Mouse (Mus musculus) lung, postnatal 36 days (tissue): ENCODE data around the gene Pnmt.

ENCODE experiments used
- DNase-seq: peaks from one replicate; pipeline ENCODE4 v3.0.0; 2022; ENCODE audit warnings: mixed read lengths

Gene Pnmt

GRCm38 (mm10) chr11:98384721-98385637 lies 1.3 kb upstream of the Pnmt start:
- DNase-seq, result peak; percentile 49

GRCm38 (mm10) chr11:98386596-98386995 lies 346 bp downstream of the Pnmt start:
- DNase-seq, result no peak

- DNase-seq, result no peak
Measured at GRCm38 (mm10) chr11:98387056-98387577, 867 bp downstream of the Pnmt start.

- peak; percentile 57 for DNase-seq
Measured at GRCm38 (mm10) chr11:98388282-98388681, 2.0 kb downstream of the Pnmt start.

GRCm38 (mm10) chr11:98389221-98389780 lies 3.1 kb downstream of the Pnmt start:
- DNase-seq, result peak; percentile 81

- DNase-seq, result no peak
Measured at GRCm38 (mm10) chr11:98390141-98390540, 3.9 kb downstream of the Pnmt start.

DNA sequence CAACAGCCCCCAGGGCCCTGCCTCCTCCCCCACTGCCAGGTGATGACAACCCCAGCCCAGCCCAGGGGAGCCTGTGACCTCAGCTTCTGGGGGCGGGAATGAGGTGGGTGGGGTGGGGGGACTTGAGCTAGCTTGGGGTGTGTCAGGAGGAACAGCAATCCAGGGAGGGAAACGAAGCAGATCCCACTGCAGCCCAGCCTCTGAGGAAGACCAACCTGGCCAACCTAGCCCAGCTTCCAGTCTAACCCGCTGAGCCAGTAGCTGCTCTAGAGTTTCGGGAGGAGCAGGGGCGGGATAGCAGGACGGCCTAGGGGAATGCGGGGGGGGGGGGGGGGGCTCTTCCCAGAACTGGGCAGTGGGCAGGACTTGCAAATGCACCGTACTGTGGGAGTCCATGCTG lies 5.8 kb downstream of the Pnmt start:
- no peak for DNase-seq

GRCm38 (mm10) chr11:98392645-98393044 lies 6.4 kb downstream of the Pnmt start:
- DNase-seq, result no peak

GRCm38 (mm10) chr11:98393317-98393716 lies 7.1 kb downstream of the Pnmt start:
- DNase-seq, result peak; percentile 68

GRCm38 (mm10) chr11:98394301-98394700 lies 8.1 kb downstream of the Pnmt start:
- no peak for DNase-seq

DNA sequence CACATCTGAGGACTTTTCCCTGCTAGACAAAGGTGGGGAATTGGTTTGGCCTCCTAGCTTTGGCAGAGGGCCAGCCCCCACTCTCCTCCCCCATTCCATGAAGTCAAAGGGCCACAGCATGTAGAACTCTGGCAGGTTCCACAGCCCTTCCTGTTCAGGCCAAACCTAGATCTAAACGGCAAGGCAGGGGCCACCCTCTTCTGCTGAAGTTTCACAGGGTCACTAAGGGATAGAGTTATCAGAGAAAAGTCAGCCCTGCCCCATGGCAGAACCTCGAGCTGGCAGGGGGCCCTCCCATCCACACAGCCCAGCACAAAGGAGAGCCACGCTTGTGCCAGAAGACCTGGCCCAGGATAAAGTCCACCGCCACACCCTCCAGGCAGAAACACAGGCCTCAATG lies 8.8 kb downstream of the Pnmt start:
- DNase-seq, result no peak

DNA sequence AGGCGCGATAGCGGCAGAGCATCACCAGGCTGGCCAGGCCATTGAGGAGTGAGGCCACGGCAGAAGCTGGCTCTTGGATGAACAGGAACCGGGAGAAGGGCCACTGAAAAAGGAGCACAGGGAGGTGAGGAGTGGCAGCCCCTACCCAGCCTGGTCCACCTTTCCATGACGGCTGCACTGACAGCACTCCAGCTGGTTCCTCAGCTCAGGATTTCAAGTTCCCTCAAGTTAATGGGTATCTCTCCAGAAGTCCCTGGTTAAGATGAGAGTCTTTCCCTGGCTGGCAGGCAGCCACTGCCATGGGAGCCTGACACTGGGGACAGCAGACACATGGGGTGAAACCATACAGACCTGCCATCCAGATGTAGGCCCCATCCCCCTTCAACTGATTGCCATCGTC lies 11.7 kb downstream of the Pnmt start:
- no peak for DNase-seq

DNA sequence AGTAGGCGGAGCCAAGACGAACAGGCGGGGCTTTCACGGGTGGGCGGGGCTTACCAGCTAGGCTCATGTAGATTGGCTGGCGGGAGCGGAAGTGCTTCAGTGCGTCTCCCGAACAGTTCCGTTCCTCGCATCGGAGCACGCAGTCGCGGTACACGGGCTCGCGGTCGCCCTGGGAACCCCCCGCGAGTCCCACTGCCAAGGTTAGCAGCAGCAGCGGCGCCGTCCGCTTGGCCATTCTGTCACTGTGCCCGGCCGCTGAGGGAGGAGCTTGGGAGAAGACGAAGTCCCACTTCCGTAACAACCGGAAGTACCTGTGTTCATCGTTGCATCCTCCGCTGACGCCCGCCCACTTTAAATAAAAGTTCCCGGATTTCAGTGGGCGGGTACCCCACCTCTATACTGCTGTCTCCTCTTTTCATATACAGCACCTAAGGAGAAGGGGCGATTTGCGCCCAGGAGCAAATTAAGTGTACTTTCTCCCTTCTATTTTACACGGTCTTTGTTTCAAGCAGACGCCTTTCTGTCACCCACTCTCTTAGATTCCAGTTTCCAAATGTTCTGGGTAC lies 14.0 kb downstream of the Pnmt start, which contains the start of gene Pgap3:
Gene Pgap3 (minus strand): TSS at position 330 of the 566 bp plus-strand sequence.
- peak; percentile 90 for DNase-seq

DNA sequence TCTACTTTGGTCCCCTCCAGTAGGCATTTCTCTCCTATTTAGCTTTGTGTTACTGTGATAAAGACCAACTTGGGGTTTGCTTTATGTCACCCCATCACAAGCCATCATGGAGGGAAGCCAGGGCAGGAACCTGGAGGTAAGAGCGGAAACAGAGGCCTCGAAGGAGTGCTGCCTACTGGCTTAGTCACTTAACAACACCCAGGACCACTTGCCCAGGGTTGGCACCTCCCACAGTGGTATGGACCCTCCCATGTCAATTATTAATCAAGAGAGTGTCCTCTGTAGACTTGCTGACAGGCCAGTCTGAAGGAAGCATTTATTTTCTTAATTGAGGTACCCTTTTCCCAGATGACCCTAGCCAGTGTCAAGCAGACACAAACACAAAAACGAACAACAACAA lies 14.6 kb downstream of the Pnmt start:
- no peak for DNase-seq

DNA sequence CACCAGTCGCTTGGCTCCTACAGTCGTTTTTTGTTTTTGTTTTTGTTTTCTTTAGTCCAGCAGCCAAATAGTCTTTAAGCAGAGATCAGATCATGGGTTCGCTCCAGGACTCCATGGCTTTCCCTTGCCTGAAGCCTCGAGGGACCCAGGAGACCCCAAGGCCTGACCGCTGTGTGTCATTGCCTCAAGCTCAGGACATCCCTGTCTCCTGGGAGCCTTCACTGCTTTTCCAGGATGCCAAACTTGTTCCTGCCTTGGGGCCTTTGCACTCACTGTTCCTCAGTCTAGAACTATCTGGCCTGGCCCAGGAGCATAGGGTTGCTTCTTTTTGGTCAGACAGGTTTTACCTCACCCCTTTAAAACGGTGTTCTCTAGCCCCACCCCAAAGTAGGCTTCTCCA lies 20.4 kb downstream of the Pnmt start:
- no peak for DNase-seq

DNA sequence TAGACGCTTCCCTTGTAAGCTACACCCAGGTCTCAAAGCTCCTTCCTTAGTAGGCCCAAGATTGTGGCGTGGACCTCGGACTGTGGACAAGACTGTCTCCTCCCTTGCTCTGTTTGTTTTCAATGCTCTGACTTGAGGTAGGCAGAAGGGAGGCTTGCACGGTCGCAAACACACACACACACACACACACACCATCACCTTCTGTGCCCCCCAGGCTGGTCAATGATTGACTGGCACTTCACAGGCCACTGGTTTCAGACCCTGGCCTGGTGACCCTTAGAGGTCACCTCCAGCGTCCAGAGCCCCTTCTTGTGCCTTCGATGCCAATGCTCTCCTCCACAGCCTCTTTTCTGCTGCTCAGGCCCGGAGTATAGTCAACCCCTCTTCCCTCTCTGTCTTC lies 22.6 kb downstream of the Pnmt start:
- no peak for DNase-seq

- no peak for DNase-seq
Measured at GRCm38 (mm10) chr11:98409341-98409822, 23.1 kb downstream of the Pnmt start.

DNA sequence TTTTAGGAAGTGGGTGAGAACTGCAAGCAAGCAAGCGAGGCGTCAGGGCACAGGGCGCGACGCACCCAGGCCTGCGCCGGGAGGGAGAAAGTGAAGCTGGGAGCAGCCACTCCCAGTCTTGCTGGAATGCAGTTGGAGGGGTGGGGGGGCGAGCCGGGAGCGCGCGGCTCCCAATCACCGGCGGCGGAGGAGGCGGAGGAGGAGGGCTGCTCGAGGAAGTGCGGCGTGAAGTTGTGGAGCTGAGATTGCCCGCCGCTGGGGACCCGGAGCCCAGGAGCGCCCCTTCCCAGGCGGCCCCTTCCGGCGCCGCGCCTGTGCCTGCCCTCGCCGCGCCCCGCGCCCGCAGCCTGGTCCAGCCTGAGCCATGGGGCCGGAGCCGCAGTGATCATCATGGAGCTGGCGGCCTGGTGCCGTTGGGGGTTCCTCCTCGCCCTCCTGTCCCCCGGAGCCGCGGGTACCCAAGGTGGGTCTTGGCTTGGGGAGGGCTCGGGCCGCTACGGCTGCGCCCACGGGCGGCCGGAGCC lies 26.1 kb downstream of the Pnmt start, which contains the start of gene Erbb2:
Gene Erbb2 (plus strand): TSS at position 198 of the 524 bp plus-strand sequence.
- DNase-seq, result peak; percentile 85

DNA sequence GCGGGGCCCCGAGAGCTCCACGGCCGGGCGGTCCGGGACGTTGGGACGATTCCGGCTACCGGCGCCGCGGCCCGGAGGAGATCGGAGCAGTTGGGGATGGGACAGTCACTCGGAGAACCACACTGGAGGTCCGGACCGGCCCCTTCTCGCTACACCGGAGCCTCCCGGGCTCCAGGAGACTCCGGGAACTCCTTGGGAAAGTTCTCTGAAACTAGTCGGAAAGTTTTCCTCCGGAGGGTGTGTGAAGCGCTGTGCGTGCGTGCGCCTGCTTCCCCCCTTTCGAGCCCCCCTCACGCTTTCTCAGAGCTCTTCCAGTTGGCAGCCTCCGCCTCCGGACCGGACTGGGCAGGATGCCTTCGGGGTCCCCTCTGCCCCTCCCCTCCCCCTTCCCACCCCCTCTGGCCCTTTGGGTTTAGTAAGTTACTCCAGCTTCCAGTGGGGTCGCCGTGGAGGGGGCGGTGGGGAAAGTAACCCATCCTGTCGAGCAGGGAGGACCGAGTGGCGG lies 26.6 kb downstream of the Pnmt start:
- peak; percentile 30 for DNase-seq

DNA sequence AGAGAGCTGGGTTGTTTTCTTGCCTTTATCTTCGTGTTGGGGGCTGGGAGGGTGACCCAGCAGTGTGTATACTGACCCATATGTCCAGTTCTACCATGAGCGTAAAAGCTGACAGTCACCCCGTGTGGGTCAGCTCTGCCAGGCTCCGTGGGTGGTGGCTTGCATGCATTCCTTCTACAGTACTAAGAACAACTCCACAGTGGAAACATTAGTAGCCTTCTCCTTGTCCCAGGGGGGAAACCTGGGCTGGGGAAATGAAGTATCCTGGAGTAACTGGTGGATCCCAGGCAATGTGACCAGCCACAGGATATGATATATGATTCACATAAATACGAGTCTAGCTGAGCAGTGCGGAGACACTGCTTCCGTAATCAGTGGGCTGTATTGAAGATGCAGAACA lies 27.5 kb downstream of the Pnmt start:
- no peak for DNase-seq

GRCm38 (mm10) chr11:98414162-98414561 lies 27.9 kb downstream of the Pnmt start:
- no peak for DNase-seq

DNA sequence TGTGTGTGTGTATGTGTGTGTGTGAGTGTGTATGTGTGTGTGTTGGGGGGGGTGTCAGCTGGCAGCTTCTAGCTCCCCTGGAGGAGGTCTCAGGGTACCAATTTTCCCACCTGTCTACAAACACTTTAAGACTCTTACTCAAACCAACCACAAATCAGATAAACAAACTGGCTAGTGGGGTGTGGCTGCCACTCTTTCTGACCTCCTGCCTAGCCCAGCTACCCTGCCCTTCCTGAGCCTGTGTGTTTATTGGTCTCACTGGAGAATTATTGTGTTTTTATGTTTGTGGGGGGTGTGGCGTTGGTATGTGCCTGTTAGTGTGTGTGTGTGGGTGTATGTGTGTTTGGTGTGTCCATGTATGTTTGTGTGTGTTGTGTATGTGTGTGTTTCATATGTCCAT lies 30.8 kb downstream of the Pnmt start:
- DNase-seq, result peak; percentile 37

GRCm38 (mm10) chr11:98418273-98418672 lies 32.0 kb downstream of the Pnmt start:
- no peak for DNase-seq
